Mouse (Mus musculus): ENCODE results near the gene Olfr317. TPM values are rescaled to one million over a fixed set of nuclear protein-coding genes. Genes with fewer than 3 reads are reported as not detected.

The Olfr317 gene
- polyA plus RNA-seq, 1 experiment from 2014 or later = not detected

Other genes with a start within 250 kb of the Olfr317 start
- gene Olfr332, start 246.7 kb downstream of the Olfr317 start, polyA plus RNA-seq (2014; fragmentation: Nextera tagmentation; extraction: Ambion mirVana) = not detected in 2 replicates
- gene Olfr331, start 236.6 kb downstream of the Olfr317 start, polyA plus RNA-seq (2014; fragmentation: Nextera tagmentation; extraction: Ambion mirVana) = not detected in 2 replicates
- gene Olfr330, start 204.4 kb downstream of the Olfr317 start, polyA plus RNA-seq (2014; fragmentation: Nextera tagmentation; extraction: Ambion mirVana) = not detected in 2 replicates
- not detected in 2 replicates for gene Olfr329-ps, start 192.8 kb downstream of the Olfr317 start, polyA plus RNA-seq (2014; fragmentation: Nextera tagmentation; extraction: Ambion mirVana)
- gene Olfr328, start 183.6 kb downstream of the Olfr317 start, polyA plus RNA-seq (2014; fragmentation: Nextera tagmentation; extraction: Ambion mirVana) = not detected in 2 replicates
- not detected in 2 replicates for gene Olfr224, start 168.7 kb downstream of the Olfr317 start, polyA plus RNA-seq (2014; fragmentation: Nextera tagmentation; extraction: Ambion mirVana)
- not detected in 2 replicates for gene Olfr325, start 161.5 kb downstream of the Olfr317 start, polyA plus RNA-seq (2014; fragmentation: Nextera tagmentation; extraction: Ambion mirVana)
- gene Olfr324, start 144.1 kb downstream of the Olfr317 start, polyA plus RNA-seq (2014; fragmentation: Nextera tagmentation; extraction: Ambion mirVana) = not detected in 2 replicates
- not detected in 2 replicates for gene 2210407C18Rik, start 123.1 kb downstream of the Olfr317 start, polyA plus RNA-seq (2014; fragmentation: Nextera tagmentation; extraction: Ambion mirVana)
- gene Olfr323, start 108.7 kb downstream of the Olfr317 start, polyA plus RNA-seq (2014; fragmentation: Nextera tagmentation; extraction: Ambion mirVana) = not detected in 2 replicates
- gene Trim58, start 98.7 kb downstream of the Olfr317 start, polyA plus RNA-seq (2014; fragmentation: Nextera tagmentation; extraction: Ambion mirVana) = 0.15 TPM in 1 of 2 replicates, not detected in the other
- gene Olfr322, start 80.4 kb downstream of the Olfr317 start, polyA plus RNA-seq (2014; fragmentation: Nextera tagmentation; extraction: Ambion mirVana) = not detected in 2 replicates
- gene Olfr320, start 58.1 kb downstream of the Olfr317 start, polyA plus RNA-seq (2014; fragmentation: Nextera tagmentation; extraction: Ambion mirVana) = not detected in 2 replicates
- gene Olfr319, start 40.0 kb downstream of the Olfr317 start, polyA plus RNA-seq (2014; fragmentation: Nextera tagmentation; extraction: Ambion mirVana) = not detected in 2 replicates
- gene Olfr318, start 15.2 kb downstream of the Olfr317 start, polyA plus RNA-seq (2014; fragmentation: Nextera tagmentation; extraction: Ambion mirVana) = not detected in 2 replicates
- gene Olfr316, start 13.5 kb upstream of the Olfr317 start, polyA plus RNA-seq (2014; fragmentation: Nextera tagmentation; extraction: Ambion mirVana) = not detected in 2 replicates
- gene Olfr315, start 34.0 kb upstream of the Olfr317 start, polyA plus RNA-seq (2014; fragmentation: Nextera tagmentation; extraction: Ambion mirVana) = not detected in 2 replicates
- 0.07 TPM in 1 of 2 replicates, not detected in the other for gene Olfr314, start 43.7 kb upstream of the Olfr317 start, polyA plus RNA-seq (2014; fragmentation: Nextera tagmentation; extraction: Ambion mirVana)
- gene Fam183b, start 62.7 kb upstream of the Olfr317 start, polyA plus RNA-seq (2014; fragmentation: Nextera tagmentation; extraction: Ambion mirVana) = 0.39 and 0.53 TPM in 2 replicates
- gene Olfr313, start 75.8 kb upstream of the Olfr317 start, polyA plus RNA-seq (2014; fragmentation: Nextera tagmentation; extraction: Ambion mirVana) = 0.08 and 0.19 TPM in 2 replicates
- 0.20 and 0.27 TPM in 2 replicates for gene Olfr312, start 90.0 kb upstream of the Olfr317 start, polyA plus RNA-seq (2014; fragmentation: Nextera tagmentation; extraction: Ambion mirVana)
- 0.27 and 0.45 TPM in 2 replicates for gene Olfr311, start 100.0 kb upstream of the Olfr317 start, polyA plus RNA-seq (2014; fragmentation: Nextera tagmentation; extraction: Ambion mirVana)
- gene Gm12258, start 107.9 kb upstream of the Olfr317 start, polyA plus RNA-seq (2014; fragmentation: Nextera tagmentation; extraction: Ambion mirVana) = 4.6 and 5.5 TPM in 2 replicates
- 4.0 and 4.8 TPM in 2 replicates for gene 2810021J22Rik, start 128.0 kb upstream of the Olfr317 start, polyA plus RNA-seq (2014; fragmentation: Nextera tagmentation; extraction: Ambion mirVana)
- gene Zfp39, start 165.0 kb upstream of the Olfr317 start, polyA plus RNA-seq (2014; fragmentation: Nextera tagmentation; extraction: Ambion mirVana) = 5.3 and 6.0 TPM in 2 replicates
- 0.07 TPM in 1 of 2 replicates, not detected in the other for gene Btnl10, start 178.7 kb upstream of the Olfr317 start, polyA plus RNA-seq (2014; fragmentation: Nextera tagmentation; extraction: Ambion mirVana)
- gene Rnf187, start 199.7 kb upstream of the Olfr317 start, polyA plus RNA-seq (2014; fragmentation: Nextera tagmentation; extraction: Ambion mirVana) = 208 and 213 TPM in 2 replicates
- gene Hist3h2ba, start 209.7 kb upstream of the Olfr317 start, polyA plus RNA-seq (2014; fragmentation: Nextera tagmentation; extraction: Ambion mirVana) = 8.9 and 16.0 TPM in 2 replicates
- 34.0 and 40.8 TPM in 2 replicates for gene Hist3h2a, start 215.5 kb upstream of the Olfr317 start, polyA plus RNA-seq (2014; fragmentation: Nextera tagmentation; extraction: Ambion mirVana)
- 0.11 and 0.47 TPM in 2 replicates for gene Trim17, start 215.5 kb upstream of the Olfr317 start, polyA plus RNA-seq (2014; fragmentation: Nextera tagmentation; extraction: Ambion mirVana)
- gene Trim11, start 238.9 kb upstream of the Olfr317 start, polyA plus RNA-seq (2014; fragmentation: Nextera tagmentation; extraction: Ambion mirVana) = 33.4 and 36.1 TPM in 2 replicates